Comparison of ENCODE assay signal across 25 mouse cellular contexts in genomic region chr2:11766485-11767160, GRCm38 (mm10). TPM values are rescaled to one million over a fixed set of nuclear protein-coding genes. Genes with fewer than 3 reads are reported as not detected.
A peak's percentile ranks its signal among the peaks of the same experiment; 100 is the strongest.
DNase-seq lines count a peak whose midpoint lies in the region; ATAC-seq and TF ChIP-seq lines count a peak whose summit lies in the region.
"Had no signal": no experiment of that assay in that cellular context is flagged by ENCODE, and none has a peak within 500 bp of the region (broad histone marks: within the 10 kb centered on the region; RNA-seq: fewer than 3 reads in every experiment).

No protein-coding gene starts in this region.

- TF ChIP-seq POLR2A in CH12.LX (IDR thresholded peaks at IDR 0.05; ENCODE audit: low read depth, low read length): no peak

- H3K27ac ChIP-seq in liver, embryonic 13.5 days: no peak overlapping the region
- no peak overlapping the region for H3K27ac ChIP-seq in liver, embryonic 11.5 days (ENCODE audit: low read depth, low read length)
- no peak overlapping the region for H3K27ac ChIP-seq in CH12.LX (ENCODE audit: insufficient read depth, low read depth)
- H3K27ac ChIP-seq: embryonic facial prominence, embryonic 10.5 days; embryonic facial prominence, embryonic 15.5 days; forebrain, embryonic 12.5 days; heart, embryonic 10.5 days; hindbrain, embryonic 14.5 days; intestine, embryonic 15.5 days; kidney, postnatal 0 days; liver, embryonic 14.5 days had no signal

- no peaks in the 10 kb centered on the region for H3K9me3 ChIP-seq in liver, embryonic 13.5 days (replicated peaks)
- no peaks in the 10 kb centered on the region for H3K9me3 ChIP-seq in liver, embryonic 11.5 days (ENCODE audit: control insufficient read depth, low read length)
- no peaks in the 10 kb centered on the region for H3K9me3 ChIP-seq in CH12.LX (replicated peaks; ENCODE audit: low read length)
- H3K9me3 ChIP-seq: embryonic facial prominence, embryonic 10.5 days; embryonic facial prominence, embryonic 15.5 days; forebrain, embryonic 12.5 days; heart, embryonic 10.5 days; intestine, embryonic 15.5 days had no signal

- dilution Hi-C loops in CH12.LX (cut with MboI; ENCODE audit: extremely low pct_ligation_motif_present, extremely low pct_unique_long_range_greater_than_20kb, low sequenced_read_pairs): no loop called here

- H3K27me3 ChIP-seq in liver, embryonic 13.5 days: no peaks in the 10 kb centered on the region
- no peaks in the 10 kb centered on the region for H3K27me3 ChIP-seq in liver, embryonic 11.5 days (replicated peaks; ENCODE audit: control insufficient read depth, insufficient read depth, low read length)
- no peaks in the 10 kb centered on the region for H3K27me3 ChIP-seq in CH12.LX (replicated peaks)
- H3K27me3 ChIP-seq: embryonic facial prominence, embryonic 15.5 days; forebrain, embryonic 12.5 days; intestine, embryonic 15.5 days; Patski had no signal

- no peak for TF ChIP-seq CTCF in CH12.LX (conservative IDR thresholded peaks at IDR 0.05 in 1 of 2, IDR thresholded peaks at IDR 0.05 in 1 of 2; ENCODE audit: low read depth in 2 of 2, low read length in 2 of 2)

- WGBS in liver, embryonic 13.5 days (ENCODE audit: insufficient replicate concordance): 70% methylated on average over 5 of the region's 5 CpGs
- WGBS in liver, embryonic 11.5 days: 79% methylated on average over 5 of the region's 5 CpGs

- peak; percentile 18; the same call in 1 of the 2 replicates for ATAC-seq in liver, embryonic 13.5 days (ENCODE audit: low read depth)
- no peak for ATAC-seq in liver, embryonic 11.5 days (replicated peaks; ENCODE audit: low FRiP score)
- ATAC-seq in common myeloid progenitor, adult 5-6 weeks (replicated peaks; ENCODE audit: low read depth, poor library complexity, severe bottlenecking): 0 out of 2 replicates have a peak, but pooled peaks have one; percentile 27
- ATAC-seq: intestine, embryonic 15.5 days; Patski had no signal

- no peak overlapping the region for H3K9ac ChIP-seq in liver, embryonic 13.5 days
- no peak overlapping the region for H3K9ac ChIP-seq in liver, embryonic 11.5 days (ENCODE audit: low read depth, low read length)
- no peak overlapping the region for H3K9ac ChIP-seq in CH12.LX (ENCODE audit: insufficient read depth, low read depth)
- H3K9ac ChIP-seq: embryonic facial prominence, embryonic 15.5 days; forebrain, embryonic 12.5 days; forebrain, postnatal 0 days; hindbrain, embryonic 14.5 days; intestine, embryonic 15.5 days; liver, embryonic 14.5 days; lung, embryonic 14.5 days had no signal

- no peak for TF ChIP-seq RAD21 in CH12.LX (IDR thresholded peaks at IDR 0.05; ENCODE audit: low read depth, low read length)

- no peak for DNase-seq in liver, embryonic 13.5 days
- DNase-seq in liver, embryonic 11.5 days (ENCODE audit: low spot score): no peak
- DNase-seq in CH12.LX (ENCODE audit: extremely low read depth): peak; percentile 64
- DNase-seq in adrenal gland, postnatal 10 days: no peak
- no peak for DNase-seq in layer of hippocampus, adult 18-20 months (ENCODE audit: low spot score in 2 of 2)
- DNase-seq: heart, postnatal 4 days; kidney, adult 8-10 months; kidney, postnatal 4 days; lung, embryonic 14.5 days; lung, postnatal 14 days; right cerebral cortex, postnatal 25 days; thymus, adult 2 months; thymus, postnatal 36 days had no signal

- H3K4me2 ChIP-seq in liver, embryonic 13.5 days: no peak overlapping the region
- no peak overlapping the region for H3K4me2 ChIP-seq in liver, embryonic 11.5 days
- no peak overlapping the region for H3K4me2 ChIP-seq in CH12.LX (ENCODE audit: insufficient read depth, low read depth, poor library complexity, severe bottlenecking)
- H3K4me2 ChIP-seq: embryonic facial prominence, embryonic 15.5 days; forebrain, embryonic 12.5 days; hindbrain, embryonic 14.5 days; intestine, embryonic 15.5 days; lung, embryonic 14.5 days; midbrain, embryonic 11.5 days had no signal

- H3K4me1 ChIP-seq in liver, embryonic 13.5 days (replicated peaks): no peaks in the 10 kb centered on the region
- H3K4me1 ChIP-seq in liver, embryonic 11.5 days (replicated peaks; ENCODE audit: control insufficient read depth, insufficient read depth, low read length): 0 out of 2 replicates have a peak, but pooled peaks cover 2% of the 10 kb centered on the region
- H3K4me1 ChIP-seq in CH12.LX (ENCODE audit: control insufficient read depth in 1 of 2, insufficient read depth in 2 of 2): peaks cover 9 to 41% of the 10 kb centered on the region in 2 experiments
- H3K4me1 ChIP-seq: embryonic facial prominence, embryonic 10.5 days; embryonic facial prominence, embryonic 15.5 days; forebrain, embryonic 12.5 days; heart, embryonic 10.5 days; intestine, embryonic 15.5 days had no signal

- H3K4me3 ChIP-seq in liver, embryonic 13.5 days (replicated peaks): no peak overlapping the region
- no peak overlapping the region for H3K4me3 ChIP-seq in liver, embryonic 11.5 days (ENCODE audit: low read depth, low read length)
- no peak overlapping the region for H3K4me3 ChIP-seq in CH12.LX (replicated peaks in 1 of 3; ENCODE audit: low read depth in 2 of 3, low read length in 2 of 3, poor library complexity in 1 of 3)
- H3K4me3 ChIP-seq: embryonic facial prominence, embryonic 10.5 days; embryonic facial prominence, embryonic 15.5 days; forebrain, embryonic 12.5 days; heart, embryonic 10.5 days; intestine, embryonic 15.5 days had no signal

- TF ChIP-seq EP300 in CH12.LX (IDR thresholded peaks at IDR 0.05; ENCODE audit: low read length): no peak

- in situ Hi-C loops in CH12.LX (cut with MboI; ENCODE audit: low pct_ligation_motif_present, low pct_unique_long_range_greater_than_20kb, low sequenced_read_pairs): no loop called here

- H3K79me2 ChIP-seq in CH12.LX (replicated peaks; ENCODE audit: control insufficient read depth, extremely low read depth, insufficient read depth, poor library complexity, severe bottlenecking): no peaks in the 10 kb centered on the region

- peaks cover 59% of the 10 kb centered on the region for H3K36me3 ChIP-seq in liver, embryonic 13.5 days
- H3K36me3 ChIP-seq in liver, embryonic 11.5 days (ENCODE audit: control insufficient read depth, insufficient read depth, low read length): peaks cover 22% of the 10 kb centered on the region
- H3K36me3 ChIP-seq in CH12.LX (replicated peaks in 1 of 2; ENCODE audit: control insufficient read depth in 1 of 2, insufficient read depth in 1 of 2, low read length in 1 of 2): peaks cover 47 to 69% of the 10 kb centered on the region in 2 experiments

TF ChIP-seq in CH12.LX, 34 proteins besides CTCF, POLR2A, EP300 and RAD21:
- TF ChIP-seq NRF1 (IDR thresholded peaks at IDR 0.05; ENCODE audit: low read depth, low read length) (no peak), ZMIZ1 (IDR thresholded peaks at IDR 0.05; ENCODE audit: low read depth, low read length) (no peak), CHD1 (IDR thresholded peaks at IDR 0.05; ENCODE audit: low read depth, low read length) (no peak), IRF4 (IDR thresholded peaks at IDR 0.05; ENCODE audit: low read depth, low read length) (0 out of 2 replicates have a peak, but pooled peaks have one; percentile 11), MXI1 (IDR thresholded peaks at IDR 0.05; ENCODE audit: low read depth, low read length) (no peak), MAX (IDR thresholded peaks at IDR 0.05; ENCODE audit: low read length) (no peak)

RNA-seq across cellular contexts. Expression of gene Fbh1, which starts 10.8 kb away (rescaled TPM):
- polyA plus RNA-seq in liver, embryonic 13.5 days (2015; fragmentation: Nextera tagmentation; extraction: Ambion mirVana): 26.8 and 33.2 TPM in 2 replicates
- polyA plus RNA-seq in liver, embryonic 11.5 days (2014; fragmentation: Nextera tagmentation; extraction: Ambion mirVana): 73.5 and 80.7 TPM in 2 replicates
- total RNA-seq in CH12.LX (2012; rRNA removed) (34.1 and 46.4 TPM in 2 replicates), CH12.LX (2014; rRNA removed) (35.2 and 39.9 TPM in 2 replicates)
- polyA plus RNA-seq in CH12.LX (2012; ENCODE audit: insufficient read length, low read depth): 30.2 and 46.5 TPM in 2 replicates
- 61.3 and 77.8 TPM in 2 replicates for total RNA-seq in common myeloid progenitor, adult 5-6 weeks (2017)
- 100 to 1,000 TPM in 1 of 2 experiments, 10 to 100 TPM in 1; 92.3 to 120 TPM for total RNA-seq in adrenal gland, postnatal 10 days (2021)
- 10 to 100 TPM; 78.6 to 83.4 TPM for total RNA-seq in layer of hippocampus, adult 18-20 months (2021)

RNA-seq across cellular contexts. Expression of gene Ankrd16, which starts 11.1 kb away (rescaled TPM):
- 10.1 and 10.4 TPM in 2 replicates for polyA plus RNA-seq in liver, embryonic 13.5 days (2015; fragmentation: Nextera tagmentation; extraction: Ambion mirVana)
- 18.8 and 24.2 TPM in 2 replicates for polyA plus RNA-seq in liver, embryonic 11.5 days (2014; fragmentation: Nextera tagmentation; extraction: Ambion mirVana)
- total RNA-seq in CH12.LX (2012; rRNA removed): 19.9 and 23.0 TPM in 2 replicates
- total RNA-seq in CH12.LX (2014; rRNA removed): 22.4 and 24.2 TPM in 2 replicates
- 20.1 and 23.0 TPM in 2 replicates for polyA plus RNA-seq in CH12.LX (2012; ENCODE audit: insufficient read length, low read depth)
- total RNA-seq in common myeloid progenitor, adult 5-6 weeks (2017): 25.7 and 27.5 TPM in 2 replicates
- total RNA-seq in adrenal gland, postnatal 10 days (2021): 10 to 100 TPM; 36.5 to 59.7 TPM
- 10 to 100 TPM; 45.5 to 50.0 TPM for total RNA-seq in layer of hippocampus, adult 18-20 months (2021)
